Mouse (Mus musculus) neural tube, embryonic 11.5 days (tissue): ENCODE results near the gene Hoxa7. TPM values are rescaled to one million over a fixed set of nuclear protein-coding genes. Genes with fewer than 3 reads are reported as not detected.

Experiments
- ATAC-seq: fragments of 200-750 bp; cut with Nextera tagmentation; 2 replicates; pipeline ENCODE4 v1.8.0; 2017; ENCODE audit warnings: moderate number of reproducible peaks, mild to moderate bottlenecking, moderate TSS enrichment, moderate library complexity; ENCODE audit not compliant: insufficient read depth, low FRiP score, low TSS enrichment
- DNase-seq: peaks from one replicate; pipeline ENCODE4 v3.0.0-alpha.2; 2015; ENCODE audit warnings: low spot score
- H3K27ac ChIP-seq: fragments of 300-500 bp; sonication (generic); 2 replicates; pipeline ENCODE4 v1.5.1; 2014; ENCODE audit warnings: low read depth, mild to moderate bottlenecking, low read length
- H3K27me3 ChIP-seq: fragments of 300-500 bp; sonication (generic); 2 replicates; pipeline ENCODE4 v1.6.1; 2014; ENCODE audit warnings: mild to moderate bottlenecking, low read length, mixed read lengths; ENCODE audit not compliant: control insufficient read depth, insufficient read depth
- H3K36me3 ChIP-seq: fragments of 300-500 bp; sonication (generic); 2 replicates; pipeline ENCODE4 v1.6.1; 2014; ENCODE audit warnings: mild to moderate bottlenecking, low read length, moderate library complexity, mixed read lengths; ENCODE audit not compliant: control insufficient read depth, insufficient read depth
- H3K4me1 ChIP-seq: fragments of 300-500 bp; sonication (generic); 2 replicates; pipeline ENCODE4 v1.6.1; 2014; ENCODE audit warnings: low read length, mixed read lengths; ENCODE audit not compliant: control insufficient read depth, insufficient read depth
- H3K4me2 ChIP-seq: fragments of 300-500 bp; sonication (generic); 2 replicates; pipeline ENCODE4 v1.6.1; 2014; ENCODE audit warnings: low read depth, mild to moderate bottlenecking, moderate library complexity
- H3K4me3 ChIP-seq: fragments of 300-500 bp; sonication (generic); 2 replicates; pipeline ENCODE4 v1.5.1; 2014; ENCODE audit warnings: low read depth, low read length
- H3K9ac ChIP-seq: fragments of 300-500 bp; sonication (generic); 2 replicates; pipeline ENCODE4 v1.6.1; 2014; ENCODE audit warnings: mild to moderate bottlenecking, low read length
- H3K9me3 ChIP-seq: fragments of 300-500 bp; sonication (generic); 2 replicates; pipeline ENCODE4 v1.6.1; 2016; ENCODE audit warnings: low read length; ENCODE audit not compliant: control insufficient read depth
- WGBS: fragments of 180-500 bp; shearing (Covaris S2); extraction: QIAGEN DNeasy Blood & Tissue Kit; methylation state at CpG from one replicate; pipeline ENCODE4 v1.1.7; 2014; 5-methylcytosine and 5-hydroxymethylcytosine counted together
- polyA plus RNA-seq: library from polyadenylated mRNA; unstranded; fragments of >200 nt; fragmentation: Nextera tagmentation; extraction: Ambion mirVana; gene quantifications from 2 replicates; pipeline ENCODE4 v1.2.1, GENCODE M21; 2014

Gene Hoxa7
- polyA plus RNA-seq, 1 experiment from 2014 or later: 61.2 TPM

DNA sequence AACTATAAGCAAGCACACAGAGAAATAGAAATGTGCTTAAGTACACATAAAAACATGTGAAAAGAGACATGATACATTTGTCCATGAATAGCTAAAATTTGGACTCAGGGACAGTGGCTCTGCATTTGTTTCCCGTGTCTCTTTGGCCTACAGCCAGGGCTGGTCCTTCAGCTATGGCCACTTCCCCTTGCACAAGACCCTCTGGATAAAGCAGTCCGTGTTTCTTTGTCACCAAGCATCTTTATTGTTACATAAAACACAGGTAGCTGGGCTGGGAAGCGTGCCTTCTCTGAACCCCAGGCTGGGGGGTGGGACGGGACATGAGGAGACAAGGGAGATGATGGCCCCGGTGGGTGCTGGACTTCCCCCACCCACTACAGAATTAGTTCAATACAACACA lies 7.4 kb downstream of the Hoxa7 start:
- Histone ChIP-seq H3K9me3 (no peaks in the 10 kb centered on the region), H3K4me3 (peak overlapping the region; percentile 87), H3K27ac (peak overlapping the region; percentile 100), H3K27me3 (peaks cover 4% of the 10 kb centered on the region; the same call in 1 of the 2 replicates), H3K4me1 (peaks cover 25% of the 10 kb centered on the region), H3K9ac (peak overlapping the region; percentile 99), H3K36me3 (no peaks in the 10 kb centered on the region), H3K4me2 (peak overlapping the region; percentile 99)
- ATAC-seq (no peak), DNase-seq (no peak)
- 11% methylated on average over 5 of the region's 5 CpGs for WGBS

DNA sequence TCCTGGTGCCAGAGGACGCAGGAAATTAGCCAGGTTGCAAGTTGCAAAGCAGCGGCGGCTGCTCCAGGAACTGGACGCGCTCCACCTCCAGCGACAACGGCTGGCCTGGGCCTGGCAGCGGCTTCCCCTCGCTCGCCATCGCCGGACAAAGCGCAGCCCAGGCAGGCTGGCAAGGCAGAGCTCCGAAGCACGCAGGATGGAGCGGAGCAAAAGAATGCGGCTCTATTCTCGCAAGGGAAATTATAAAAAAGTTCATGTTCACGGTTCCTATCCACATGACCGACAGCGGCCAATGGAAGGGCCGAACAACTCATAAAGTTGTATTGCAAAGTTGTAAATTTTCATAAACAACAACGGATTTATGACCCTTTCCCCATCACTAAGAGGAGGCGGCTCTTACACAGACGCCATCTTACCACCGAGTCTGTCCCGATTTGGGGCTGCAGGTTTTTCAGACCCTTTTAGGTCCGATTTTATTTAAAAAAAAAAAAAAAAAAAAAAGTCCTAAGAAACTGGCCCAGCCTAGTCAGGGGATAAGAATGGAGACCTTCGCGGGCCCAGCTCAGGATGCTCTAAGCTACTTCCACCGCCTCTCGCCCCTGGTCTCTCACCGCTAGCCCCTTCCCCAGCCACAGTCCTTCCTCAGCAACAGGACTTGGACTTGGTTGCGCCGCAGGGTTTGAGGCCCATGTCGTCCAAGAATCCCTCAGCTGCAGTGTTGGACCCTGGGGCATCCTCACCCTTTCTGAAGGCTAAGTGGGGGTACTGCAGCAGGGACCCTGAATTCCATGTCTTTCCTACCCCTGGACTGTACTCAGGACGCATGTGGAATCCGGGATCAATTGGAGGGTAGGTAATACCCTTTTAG lies 8.3 kb downstream of the Hoxa7 start, which contains the start of the genes Hoxa3 and Gm28308:
TSS of gene Hoxa3 (minus strand) at position 218 of the 868 bp plus-strand sequence.
TSS of gene Gm28308 (minus strand) at position 221 of the 868 bp plus-strand sequence.
- WGBS: 4% methylated on average over 38 of the region's 38 CpGs
- Histone ChIP-seq H3K4me1 (peaks cover 28% of the 10 kb centered on the region), H3K4me3 (peak within 1 kb of the TSS; percentile 87), H3K9me3 (no peaks in the 10 kb centered on the region), H3K4me2 (peak within 1 kb of the TSS; percentile 99), H3K9ac (peak within 1 kb of the TSS; percentile 99), H3K36me3 (no peaks in the 10 kb centered on the region), H3K27me3 (peaks cover 4% of the 10 kb centered on the region; the same call in 1 of the 2 replicates), H3K27ac (peak within 1 kb of the TSS; percentile 100)
- DNase-seq (peak; percentile 68), ATAC-seq (peak; percentile 49; the same call in 1 of the 2 replicates)

DNA sequence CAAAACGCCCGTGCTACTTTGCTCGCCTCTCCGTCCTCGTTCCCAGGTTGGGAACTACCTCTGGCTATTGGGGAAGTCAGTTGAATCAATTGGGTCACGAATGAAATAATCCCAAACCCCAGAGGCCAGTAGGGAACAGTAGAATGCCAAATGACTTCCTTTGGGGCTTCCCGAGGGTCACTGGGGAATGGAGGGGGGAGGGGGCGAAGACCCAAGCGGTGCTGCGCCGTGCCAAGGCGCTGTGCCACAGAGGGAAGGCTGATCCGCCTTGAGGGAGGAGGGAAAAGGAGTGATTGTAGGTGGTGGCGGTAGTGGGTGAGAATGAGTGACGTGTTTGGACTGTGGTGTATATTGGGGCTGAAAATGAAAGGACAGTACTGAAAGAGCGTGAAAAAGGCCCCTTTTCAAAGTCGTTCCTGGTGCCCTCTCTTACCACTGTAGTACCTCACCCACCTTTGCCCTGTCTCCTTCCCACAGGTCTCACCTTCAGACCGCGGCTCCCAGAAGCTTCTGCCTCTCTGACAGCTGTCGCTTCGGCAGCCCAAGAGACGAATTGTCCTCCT lies 9.0 kb downstream of the Hoxa7 start:
- Histone ChIP-seq H3K9ac (peak overlapping the region; percentile 99), H3K36me3 (no peaks in the 10 kb centered on the region), H3K27ac (peak overlapping the region; percentile 100), H3K4me3 (peak overlapping the region; percentile 87), H3K4me1 (peaks cover 23% of the 10 kb centered on the region), H3K27me3 (peaks cover 4% of the 10 kb centered on the region; the same call in 1 of the 2 replicates), H3K9me3 (no peaks in the 10 kb centered on the region), H3K4me2 (peak overlapping the region; percentile 99)
- ATAC-seq: no peak
- peak; percentile 48 for DNase-seq
- WGBS: 2% methylated on average over 22 of the region's 22 CpGs

- peaks cover 4% of the 10 kb centered on the region; the same call in 1 of the 2 replicates for H3K27me3 ChIP-seq
- no peaks in the 10 kb centered on the region for H3K36me3 ChIP-seq
- H3K27ac ChIP-seq: peak overlapping the region; percentile 100
- peak overlapping the region; percentile 87 for H3K4me3 ChIP-seq
- H3K4me1 ChIP-seq: peaks cover 28% of the 10 kb centered on the region
- ATAC-seq: no peak
- peak overlapping the region; percentile 99 for H3K4me2 ChIP-seq
- WGBS: under 1% methylated on average over 13 of the region's 13 CpGs
- peak; percentile 50 for DNase-seq
- H3K9ac ChIP-seq: peak overlapping the region; percentile 99
- H3K9me3 ChIP-seq: no peaks in the 10 kb centered on the region
Measured at GRCm38 (mm10) chr6:52211961-52212360, 9.7 kb downstream of the Hoxa7 start.

DNA sequence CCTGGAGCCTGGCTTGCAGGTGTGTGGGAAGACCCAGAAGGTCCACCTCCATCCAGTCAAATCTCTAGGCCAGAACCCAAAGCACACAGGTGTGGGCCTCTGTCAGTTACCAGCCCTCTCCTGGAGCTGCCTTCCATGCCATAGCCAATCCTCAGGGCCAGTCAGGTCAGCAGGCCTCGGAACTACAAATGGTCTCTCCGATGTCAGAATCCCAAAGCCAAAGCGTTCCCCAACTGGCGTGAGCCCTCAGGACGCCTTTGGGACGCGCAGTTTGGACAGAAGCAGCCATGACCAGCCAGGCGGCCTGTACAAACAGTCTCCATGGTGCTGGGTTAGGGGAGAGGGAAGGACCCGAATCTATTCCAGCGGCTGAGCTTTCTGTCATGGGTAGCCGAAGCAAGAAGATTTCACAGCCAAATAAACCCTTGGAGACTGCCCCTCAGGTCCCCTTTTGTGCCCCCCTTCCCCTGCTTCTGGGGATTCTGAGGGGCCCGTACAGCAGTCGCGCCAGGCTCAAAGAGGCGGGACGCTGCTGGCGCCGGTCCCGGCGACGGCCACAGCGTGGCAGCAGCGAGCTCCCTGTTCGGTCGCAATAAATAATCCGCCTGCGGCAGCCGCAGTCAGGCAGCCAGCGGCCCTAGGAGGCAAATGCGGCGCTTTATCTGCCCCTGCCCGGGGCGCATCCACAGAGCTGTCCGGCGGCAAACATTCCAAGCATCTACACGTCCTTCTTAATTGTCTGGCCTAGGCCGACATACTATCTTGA lies 10.3 kb downstream of the Hoxa7 start:
- no peaks in the 10 kb centered on the region; the same call in 1 of the 2 replicates for H3K36me3 ChIP-seq
- peaks cover 33% of the 10 kb centered on the region for H3K4me1 ChIP-seq
- H3K9me3 ChIP-seq: no peaks in the 10 kb centered on the region
- H3K9ac ChIP-seq: peak overlapping the region; percentile 99
- under 1% methylated on average over 37 of the region's 37 CpGs for WGBS
- H3K27me3 ChIP-seq: peaks cover 4% of the 10 kb centered on the region; the same call in 1 of the 2 replicates
- peak overlapping the region; percentile 99 for H3K4me2 ChIP-seq
- DNase-seq (peak; percentile 91), ATAC-seq (peak; percentile 25)
- peak overlapping the region; percentile 87 for H3K4me3 ChIP-seq
- peak overlapping the region; percentile 100 for H3K27ac ChIP-seq

DNA sequence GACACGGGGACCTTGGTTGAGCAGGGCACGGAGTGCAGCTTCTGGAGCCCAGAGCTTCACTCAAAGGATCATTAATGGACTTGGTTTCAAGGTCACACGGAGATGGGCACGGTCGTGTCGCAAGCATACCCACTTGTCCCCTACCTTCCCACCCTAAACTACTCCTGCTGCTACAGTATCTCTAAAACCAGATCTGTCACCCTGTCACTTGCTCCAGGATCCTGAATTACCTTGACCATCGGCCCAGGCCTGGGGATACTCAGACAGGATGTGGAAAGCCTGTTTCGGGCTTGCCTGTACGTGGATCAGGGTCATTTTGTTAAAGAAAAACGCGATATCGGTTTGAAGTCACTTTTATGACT lies 12.0 kb downstream of the Hoxa7 start:
- no peak for DNase-seq
- 4% methylated on average over 12 of the region's 12 CpGs for WGBS
- Histone ChIP-seq H3K36me3 (peaks cover 7% of the 10 kb centered on the region), H3K4me3 (peak overlapping the region; percentile 87), H3K9me3 (no peaks in the 10 kb centered on the region), H3K4me1 (peaks cover 43% of the 10 kb centered on the region), H3K9ac (peak overlapping the region; percentile 99), H3K4me2 (peak overlapping the region; percentile 99), H3K27me3 (no peaks in the 10 kb centered on the region), H3K27ac (peak overlapping the region; percentile 100)
- ATAC-seq: no peak

- H3K4me1 ChIP-seq: peaks cover 40% of the 10 kb centered on the region
- ATAC-seq (no peak), DNase-seq (peak; percentile 49)
- peaks cover 7% of the 10 kb centered on the region for H3K36me3 ChIP-seq
- H3K9me3 ChIP-seq: no peaks in the 10 kb centered on the region
- WGBS: 2% methylated on average over 17 of the region's 18 CpGs
- no peaks in the 10 kb centered on the region for H3K27me3 ChIP-seq
- H3K4me2 ChIP-seq: peak overlapping the region; percentile 99
- H3K4me3 ChIP-seq: peak overlapping the region; percentile 87
- H3K9ac ChIP-seq: peak overlapping the region; percentile 99
- peak overlapping the region; percentile 100 for H3K27ac ChIP-seq
Measured at GRCm38 (mm10) chr6:52208868-52209684, 12.6 kb downstream of the Hoxa7 start.
